Mouse (Mus musculus) limb, embryonic 12.5 days (tissue): ENCODE measurements around the gene Col25a1. TPM values are rescaled to one million over a fixed set of nuclear protein-coding genes. Genes with fewer than 3 reads are reported as not detected.
A peak's percentile ranks its signal among the peaks of the same experiment; 100 is the strongest.

Experiments
- ATAC-seq: fragments of 200-750 bp; cut with Nextera tagmentation; 2 replicates; pipeline ENCODE4 v1.8.0; 2017; ENCODE audit warnings: low read depth, moderate TSS enrichment; ENCODE audit not compliant: insufficient number of reproducible peaks, insufficient read depth, low FRiP score, low TSS enrichment
- H3K27ac ChIP-seq: fragments of 300-500 bp; sonication (generic); 2 replicates; pipeline ENCODE4 v1.5.1; 2016; ENCODE audit warnings: mild to moderate bottlenecking, moderate library complexity
- H3K27me3 ChIP-seq: fragments of 300-500 bp; sonication (generic); 2 replicates; pipeline ENCODE4 v1.6.1; 2016; ENCODE audit warnings: mild to moderate bottlenecking, moderate library complexity
- H3K36me3 ChIP-seq: fragments of 300-500 bp; sonication (generic); 2 replicates; pipeline ENCODE4 v1.6.1; 2016; ENCODE audit warnings: mild to moderate bottlenecking, moderate library complexity
- H3K4me1 ChIP-seq: fragments of 300-500 bp; sonication (generic); replicated peaks from 2 replicates; pipeline ENCODE4 v1.6.1; 2016
- H3K4me2 ChIP-seq: fragments of 300-500 bp; sonication (generic); 2 replicates; pipeline ENCODE4 v1.6.1; 2016; ENCODE audit warnings: mild to moderate bottlenecking, moderate library complexity
- H3K4me3 ChIP-seq: fragments of 300-500 bp; sonication (generic); replicated peaks from 2 replicates; pipeline ENCODE4 v1.5.1; 2016; ENCODE audit warnings: mild to moderate bottlenecking
- H3K9ac ChIP-seq: fragments of 300-500 bp; sonication (generic); replicated peaks from 2 replicates; pipeline ENCODE4 v1.6.1; 2016; ENCODE audit warnings: mild to moderate bottlenecking, moderate library complexity
- H3K9me3 ChIP-seq: fragments of 300-500 bp; sonication (generic); 2 replicates; pipeline ENCODE4 v1.6.1; 2016; ENCODE audit warnings: mild to moderate bottlenecking, moderate library complexity
- WGBS: fragments of 180-500 bp; shearing (Covaris S2); methylation state at CpG from one replicate; pipeline ENCODE4 v1.1.7; 2016; 5-methylcytosine and 5-hydroxymethylcytosine counted together
- polyA plus RNA-seq: library from polyadenylated mRNA; unstranded; fragments of >200 nt; fragmentation: Nextera tagmentation; extraction: Ambion mirVana; gene quantifications from 2 replicates; pipeline ENCODE4 v1.2.1, GENCODE M21; 2016

The Col25a1 gene
- polyA plus RNA-seq, 1 experiment from 2014 or later, result 43.2 TPM

GRCm38 (mm10) chr3:130374620-130375341 is 243.5 kb downstream of the Col25a1 start:
- Histone ChIP-seq H3K36me3 (no peaks in the 10 kb centered on the region), H3K4me3 (no peak overlapping the region), H3K4me2 (no peak overlapping the region), H3K9me3 (no peaks in the 10 kb centered on the region), H3K27ac (no peak overlapping the region), H3K4me1 (peaks cover 17% of the 10 kb centered on the region), H3K9ac (no peak overlapping the region), H3K27me3 (0 out of 2 replicates have a peak, but pooled peaks cover 3% of the 10 kb centered on the region)
- WGBS, result 87% methylated on average over 3 of the region's 3 CpGs
- ATAC-seq, result no peak

GRCm38 (mm10) chr3:130377786-130378185 is 246.5 kb downstream of the Col25a1 start:
- H3K9me3 ChIP-seq, result no peaks in the 10 kb centered on the region
- H3K4me3 ChIP-seq, result no peak overlapping the region
- no peak overlapping the region for H3K4me2 ChIP-seq
- H3K9ac ChIP-seq, result no peak overlapping the region
- H3K27ac ChIP-seq, result no peak overlapping the region
- WGBS, result 92% methylated on average over 5 of the region's 5 CpGs
- peaks cover 7% of the 10 kb centered on the region for H3K4me1 ChIP-seq
- no peaks in the 10 kb centered on the region for H3K36me3 ChIP-seq
- ATAC-seq, result no peak
- H3K27me3 ChIP-seq, result no peaks in the 10 kb centered on the region

GRCm38 (mm10) chr3:130378626-130379025 is 247.3 kb downstream of the Col25a1 start:
- Histone ChIP-seq H3K9ac (no peak overlapping the region), H3K4me3 (no peak overlapping the region), H3K27me3 (no peaks in the 10 kb centered on the region), H3K27ac (no peak overlapping the region), H3K4me1 (no peaks in the 10 kb centered on the region; the same call in 1 of the 2 replicates), H3K36me3 (no peaks in the 10 kb centered on the region), H3K9me3 (no peaks in the 10 kb centered on the region), H3K4me2 (no peak overlapping the region)
- 82% methylated on average over 9 of the region's 9 CpGs for WGBS
- no peak for ATAC-seq

- H3K4me1 ChIP-seq, result no peaks in the 10 kb centered on the region
- no peak overlapping the region for H3K4me2 ChIP-seq
- H3K36me3 ChIP-seq, result no peaks in the 10 kb centered on the region
- H3K9me3 ChIP-seq, result no peaks in the 10 kb centered on the region
- WGBS, result 87% methylated on average over 5 of the region's 5 CpGs
- no peak overlapping the region for H3K9ac ChIP-seq
- no peak overlapping the region for H3K4me3 ChIP-seq
- no peak for ATAC-seq
- H3K27me3 ChIP-seq, result no peaks in the 10 kb centered on the region
- H3K27ac ChIP-seq, result no peak overlapping the region
These were observed 249.1 kb downstream of the Col25a1 start for GRCm38 (mm10) chr3:130380299-130380845.

- ATAC-seq, result no peak
- H3K9ac ChIP-seq, result no peak overlapping the region
- no peaks in the 10 kb centered on the region for H3K4me1 ChIP-seq
- H3K27ac ChIP-seq, result no peak overlapping the region
- H3K4me3 ChIP-seq, result no peak overlapping the region
- 93% methylated on average over 5 of the region's 5 CpGs for WGBS
- no peaks in the 10 kb centered on the region for H3K36me3 ChIP-seq
- no peaks in the 10 kb centered on the region for H3K27me3 ChIP-seq
- H3K4me2 ChIP-seq, result no peak overlapping the region
- no peaks in the 10 kb centered on the region for H3K9me3 ChIP-seq
These were observed 250.4 kb downstream of the Col25a1 start for GRCm38 (mm10) chr3:130381691-130382090.

GRCm38 (mm10) chr3:130385856-130386255 is 254.6 kb downstream of the Col25a1 start:
- no peak for ATAC-seq
- Histone ChIP-seq H3K4me3 (no peak overlapping the region), H3K36me3 (no peaks in the 10 kb centered on the region), H3K27ac (no peak overlapping the region), H3K9ac (no peak overlapping the region), H3K27me3 (no peaks in the 10 kb centered on the region), H3K4me1 (0 out of 2 replicates have a peak, but pooled peaks cover 4% of the 10 kb centered on the region), H3K4me2 (no peak overlapping the region), H3K9me3 (no peaks in the 10 kb centered on the region)
- WGBS, result 60% methylated on average over 4 of the region's 4 CpGs

- Histone ChIP-seq H3K9me3 (no peaks in the 10 kb centered on the region), H3K9ac (no peak overlapping the region), H3K36me3 (no peaks in the 10 kb centered on the region), H3K4me2 (no peak overlapping the region), H3K27ac (no peak overlapping the region), H3K4me3 (no peak overlapping the region), H3K27me3 (no peaks in the 10 kb centered on the region), H3K4me1 (0 out of 2 replicates have a peak, but pooled peaks cover 4% of the 10 kb centered on the region)
- no peak for ATAC-seq
- WGBS, result 84% methylated on average over 4 of the region's 4 CpGs
These were observed 255.9 kb downstream of the Col25a1 start for GRCm38 (mm10) chr3:130387156-130387555.

GRCm38 (mm10) chr3:130389261-130389975 is 258.1 kb downstream of the Col25a1 start:
- no peak overlapping the region for H3K4me2 ChIP-seq
- WGBS, result 78% methylated on average over 14 of the region's 14 CpGs
- H3K9me3 ChIP-seq, result no peaks in the 10 kb centered on the region
- H3K9ac ChIP-seq, result no peak overlapping the region
- H3K36me3 ChIP-seq, result no peaks in the 10 kb centered on the region
- no peak for ATAC-seq
- 0 out of 2 replicates have a peak, but pooled peaks cover 4% of the 10 kb centered on the region for H3K4me1 ChIP-seq
- no peaks in the 10 kb centered on the region for H3K27me3 ChIP-seq
- H3K4me3 ChIP-seq, result no peak overlapping the region
- no peak overlapping the region; the same call in 1 of the 2 replicates for H3K27ac ChIP-seq

GRCm38 (mm10) chr3:130396636-130397035 is 265.3 kb downstream of the Col25a1 start:
- Histone ChIP-seq H3K27ac (no peak overlapping the region), H3K4me1 (peaks cover 14% of the 10 kb centered on the region), H3K9me3 (0 out of 2 replicates have a peak, but pooled peaks cover 7% of the 10 kb centered on the region), H3K27me3 (no peaks in the 10 kb centered on the region), H3K9ac (no peak overlapping the region), H3K4me3 (no peak overlapping the region), H3K36me3 (no peaks in the 10 kb centered on the region), H3K4me2 (no peak overlapping the region)
- no peak for ATAC-seq

GRCm38 (mm10) chr3:130400716-130401559 is 269.6 kb downstream of the Col25a1 start:
- Histone ChIP-seq H3K4me2 (peak overlapping the region; percentile 21; the same call in 1 of the 2 replicates), H3K27ac (0 out of 2 replicates have a peak overlapping the region, but pooled peaks have one; percentile 56), H3K27me3 (no peaks in the 10 kb centered on the region), H3K4me3 (no peak overlapping the region), H3K36me3 (no peaks in the 10 kb centered on the region), H3K9ac (no peak overlapping the region), H3K9me3 (0 out of 2 replicates have a peak, but pooled peaks cover 7% of the 10 kb centered on the region), H3K4me1 (peaks cover 21% of the 10 kb centered on the region)
- 23% methylated on average over 13 of the region's 13 CpGs for WGBS
- peak; percentile 63 for ATAC-seq

GRCm38 (mm10) chr3:130401560-130401852 is 270.2 kb downstream of the Col25a1 start:
- Histone ChIP-seq H3K9me3 (0 out of 2 replicates have a peak, but pooled peaks cover 6% of the 10 kb centered on the region), H3K4me3 (no peak overlapping the region), H3K36me3 (no peaks in the 10 kb centered on the region), H3K9ac (no peak overlapping the region), H3K27me3 (no peaks in the 10 kb centered on the region), H3K4me1 (peaks cover 21% of the 10 kb centered on the region), H3K27ac (no peak overlapping the region), H3K4me2 (peak overlapping the region; percentile 21; the same call in 1 of the 2 replicates)
- whole genome bisulfite sequencing, result 14% methylated on average over 1 of the region's 1 CpGs
- ATAC-seq, result no peak
